Mouse (Mus musculus): ENCODE measurements at regions not wholly inside any gene's neighbourhood (a gene's known extent, or its start where the extent isn't known, plus 50 kb on each side); places are given as distances from the start of the nearest gene placed in this dataset.

GRCm38 (mm10) chr19:60300891-60301290 lies 74.4 kb upstream of the Fam204a start:
- H3K4me2 ChIP-seq (ENCODE audit: low read depth), result no peak overlapping the region
- H3K4me3 ChIP-seq (ENCODE audit: low read depth, low read length), result no peak overlapping the region
- H3K27me3 ChIP-seq (ENCODE audit: control insufficient read depth, insufficient read depth, low read length), result no peaks in the 10 kb centered on the region
- DNase-seq (ENCODE audit: low spot score) (no peak), ATAC-seq (ENCODE audit: insufficient read depth, low FRiP score, low TSS enrichment) (no peak)
- H3K27ac ChIP-seq (ENCODE audit: low read depth, low read length), result no peak overlapping the region
- H3K4me1 ChIP-seq (ENCODE audit: control insufficient read depth, insufficient read depth, low read length), result no peaks in the 10 kb centered on the region
- no peaks in the 10 kb centered on the region for H3K36me3 ChIP-seq (ENCODE audit: control insufficient read depth, insufficient read depth, low read length)
- no peak overlapping the region for H3K9ac ChIP-seq (ENCODE audit: low read length)
- 91% methylated on average over 2 of the region's 2 CpGs for WGBS
- H3K9me3 ChIP-seq (ENCODE audit: control insufficient read depth, low read length), result no peaks in the 10 kb centered on the region

DNA sequence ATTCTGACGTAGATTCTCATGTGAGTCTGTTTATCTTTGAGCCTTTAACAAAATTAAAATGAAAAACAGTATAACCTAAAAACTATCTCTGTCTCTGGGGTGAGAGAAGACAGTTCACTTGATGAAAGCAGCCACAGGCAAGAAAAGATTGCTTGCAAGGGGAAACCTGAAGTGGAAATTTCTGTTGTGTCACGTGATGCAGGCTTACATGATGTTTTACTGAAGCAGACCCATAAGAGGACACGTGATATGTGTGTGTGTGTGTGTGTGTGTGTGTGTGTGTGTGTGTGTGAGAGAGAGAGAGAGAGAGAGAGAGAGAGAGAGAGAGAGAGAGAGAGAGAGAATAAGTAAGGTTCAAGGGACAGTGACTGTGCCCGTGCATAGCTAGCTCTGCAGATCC lies 63.7 kb upstream of the Fam204a start:
- Histone ChIP-seq H3K9me3 (ENCODE audit: control insufficient read depth, low read length) (no peaks in the 10 kb centered on the region), H3K9ac (ENCODE audit: low read length) (no peak overlapping the region), H3K27ac (ENCODE audit: low read depth, low read length) (no peak overlapping the region), H3K4me2 (ENCODE audit: low read depth) (no peak overlapping the region), H3K27me3 (ENCODE audit: control insufficient read depth, insufficient read depth, low read length) (no peaks in the 10 kb centered on the region), H3K4me3 (ENCODE audit: low read depth, low read length) (no peak overlapping the region), H3K36me3 (ENCODE audit: control insufficient read depth, insufficient read depth, low read length) (no peaks in the 10 kb centered on the region), H3K4me1 (ENCODE audit: control insufficient read depth, insufficient read depth, low read length) (no peaks in the 10 kb centered on the region)
- ATAC-seq (ENCODE audit: insufficient read depth, low FRiP score, low TSS enrichment), result no peak
- DNase-seq (ENCODE audit: low spot score), result no peak
- WGBS, result 92% methylated on average over 4 of the region's 4 CpGs

DNA sequence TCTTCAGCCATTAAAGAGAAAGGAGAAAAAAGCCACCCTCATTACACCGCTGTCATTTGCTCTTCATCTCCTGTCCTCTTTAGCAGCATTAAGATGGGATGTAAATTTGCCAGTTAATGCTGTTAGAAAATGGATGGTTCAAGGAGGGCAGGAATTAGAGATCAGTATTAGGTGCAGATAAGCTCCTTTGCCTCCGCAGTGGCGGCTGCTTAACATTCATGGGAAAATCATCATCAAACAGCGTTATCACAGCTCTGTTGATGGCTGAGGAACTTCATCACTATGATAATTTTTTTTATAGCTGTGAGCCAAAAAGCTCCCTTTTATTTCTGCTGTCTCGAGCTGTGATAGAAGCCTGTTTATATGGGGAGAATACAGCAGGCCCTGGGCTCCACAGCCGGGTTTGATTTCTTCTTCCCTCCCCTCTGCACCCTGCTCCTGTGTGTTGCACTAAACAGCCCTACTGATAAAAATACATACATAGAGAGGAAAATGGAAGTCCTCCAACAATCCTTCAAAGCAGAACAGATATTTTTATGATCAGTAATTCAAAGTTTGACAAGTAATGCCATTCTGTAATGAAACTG lies 60.4 kb upstream of the Fam204a start:
- H3K27ac ChIP-seq (ENCODE audit: low read depth, low read length), result no peak overlapping the region
- 61% methylated on average over 6 of the region's 6 CpGs for WGBS

GRCm38 (mm10) chr19:60284901-60285300 lies 58.4 kb upstream of the Fam204a start:
- no peaks in the 10 kb centered on the region for H3K9me3 ChIP-seq (ENCODE audit: control insufficient read depth, low read length)
- DNase-seq (ENCODE audit: low spot score) (no peak), ATAC-seq (ENCODE audit: insufficient read depth, low FRiP score, low TSS enrichment) (no peak)
- no peak overlapping the region for H3K4me2 ChIP-seq (ENCODE audit: low read depth)
- no peaks in the 10 kb centered on the region for H3K27me3 ChIP-seq (ENCODE audit: control insufficient read depth, insufficient read depth, low read length)
- H3K4me3 ChIP-seq (ENCODE audit: low read depth, low read length), result no peak overlapping the region
- 77% methylated on average over 4 of the region's 4 CpGs for WGBS
- H3K9ac ChIP-seq (ENCODE audit: low read length), result no peak overlapping the region
- H3K36me3 ChIP-seq (ENCODE audit: control insufficient read depth, insufficient read depth, low read length), result no peaks in the 10 kb centered on the region
- no peaks in the 10 kb centered on the region for H3K4me1 ChIP-seq (ENCODE audit: control insufficient read depth, insufficient read depth, low read length)
- no peak overlapping the region for H3K27ac ChIP-seq (ENCODE audit: low read depth, low read length)

More for the DNA sequence above, 60.4 kb upstream of the Fam204a start:
- ATAC-seq (ENCODE audit: insufficient read depth, low FRiP score, low TSS enrichment) (no peak), DNase-seq (ENCODE audit: low spot score) (no peak)
- H3K4me1 ChIP-seq (ENCODE audit: control insufficient read depth, insufficient read depth, low read length), result no peaks in the 10 kb centered on the region
- H3K9ac ChIP-seq (ENCODE audit: low read length), result no peak overlapping the region
- no peaks in the 10 kb centered on the region for H3K36me3 ChIP-seq (ENCODE audit: control insufficient read depth, insufficient read depth, low read length)
- H3K4me3 ChIP-seq (ENCODE audit: low read depth, low read length), result no peak overlapping the region
- H3K27me3 ChIP-seq (ENCODE audit: control insufficient read depth, insufficient read depth, low read length), result no peaks in the 10 kb centered on the region
- no peak overlapping the region for H3K4me2 ChIP-seq (ENCODE audit: low read depth)
- no peaks in the 10 kb centered on the region for H3K9me3 ChIP-seq (ENCODE audit: control insufficient read depth, low read length)
